Mouse (Mus musculus): Measurements from ENCODE around the gene Ccdc93.

DNA sequence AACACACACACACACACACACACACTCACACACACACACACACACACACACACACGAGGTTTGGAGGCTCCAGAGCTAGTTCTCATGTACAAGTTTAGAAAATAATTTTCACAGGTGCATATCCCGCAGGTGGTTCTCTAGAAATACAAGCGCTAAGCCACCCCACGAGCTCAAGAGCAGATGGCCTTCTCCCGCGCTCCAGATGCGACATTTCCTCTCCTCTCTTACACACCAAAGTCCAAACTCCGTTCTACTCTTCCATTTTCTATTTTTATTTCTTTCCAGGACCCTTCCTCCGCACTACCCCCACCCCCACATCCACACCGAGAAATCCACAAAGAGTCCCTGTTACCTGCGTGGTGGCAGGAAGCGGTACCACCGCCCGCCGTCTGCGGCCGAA is 96.2 kb downstream of the Ccdc93 start:
- no peak for TF ChIP-seq GATA1 (IDR thresholded peaks at IDR 0.05; ENCODE audit: borderline replicate concordance, low read length)
- TF ChIP-seq FLI1 (IDR thresholded peaks at IDR 0.05; ENCODE audit: low read length) = no peak

All from megakaryocyte, embryonic 14.5 days (primary cell).